Mouse (Mus musculus) forebrain, embryonic 10.5 days (tissue): ENCODE data around the gene Rgr. TPM values are rescaled to one million over a fixed set of nuclear protein-coding genes. Genes with fewer than 3 reads are reported as not detected.
"Not testable (repeated sequence)": the region's sequence is repeated elsewhere in the genome, so short reads cannot be mapped to it uniquely, and the experiment has no call there.

Source experiments
- DNase-seq: peaks from one replicate; pipeline ENCODE4 v3.0.0-alpha.2; 2017; ENCODE audit warnings: low spot score; ENCODE audit errors: extremely low spot score
- H3K27ac ChIP-seq: fragments of 300-500 bp; sonication (generic); 2 replicates; pipeline ENCODE4 v1.5.1; 2016; ENCODE audit warnings: mild to moderate bottlenecking
- H3K27me3 ChIP-seq: fragments of 300-500 bp; sonication (generic); 2 replicates; pipeline ENCODE4 v1.6.1; 2016; ENCODE audit warnings: mild to moderate bottlenecking; ENCODE audit not compliant: poor library complexity, severe bottlenecking
- H3K36me3 ChIP-seq: fragments of 300-500 bp; sonication (generic); replicated peaks from 2 replicates; pipeline ENCODE4 v1.6.1; 2016; ENCODE audit warnings: mild to moderate bottlenecking, moderate library complexity
- H3K4me1 ChIP-seq: fragments of 300-500 bp; sonication (generic); 2 replicates; pipeline ENCODE4 v1.6.1; 2016
- H3K4me3 ChIP-seq: fragments of 300-500 bp; sonication (generic); 2 replicates; pipeline ENCODE4 v1.5.1; 2016; ENCODE audit warnings: mild to moderate bottlenecking, moderate library complexity
- H3K9me3 ChIP-seq: fragments of 300-500 bp; sonication (generic); 2 replicates; pipeline ENCODE4 v1.6.1; 2016; ENCODE audit warnings: mild to moderate bottlenecking, moderate library complexity
- WGBS: fragments of 180-500 bp; shearing (Covaris S2); methylation state at CpG from one replicate; pipeline ENCODE4 v1.1.7; 2016; 5-methylcytosine and 5-hydroxymethylcytosine counted together
- polyA plus RNA-seq: library from polyadenylated mRNA; unstranded; fragments of >200 nt; fragmentation: Nextera tagmentation; extraction: Ambion mirVana; gene quantifications from 2 replicates; pipeline ENCODE4 v1.2.1, GENCODE M21; 2016

The Rgr gene
- polyA plus RNA-seq, 1 experiment from 2014 or later = not detected

DNA sequence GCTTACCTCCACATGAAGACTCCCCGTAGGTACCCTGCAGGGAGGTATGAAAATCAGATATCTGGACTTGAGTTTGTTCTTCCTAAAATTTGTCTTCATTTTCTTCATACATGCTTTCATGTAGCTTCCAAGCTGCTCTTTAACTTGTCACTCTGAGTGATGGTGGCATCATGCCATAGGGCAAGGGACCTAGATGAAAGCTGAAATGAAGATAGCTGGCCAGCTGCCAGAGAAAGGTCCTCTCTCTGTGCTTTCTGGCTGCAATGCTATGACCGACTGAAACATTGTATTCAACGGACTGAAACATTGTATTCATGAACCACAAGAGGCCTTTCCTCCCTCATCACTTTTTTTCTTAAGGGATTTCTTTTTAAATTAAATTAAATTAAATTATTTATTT lies 20.2 kb downstream of the Rgr start:
- WGBS = 92% methylated on average over 3 of the region's 3 CpGs
- Histone ChIP-seq H3K4me3 (no peak overlapping the region), H3K27ac (no peak overlapping the region), H3K27me3 (no peaks in the 10 kb centered on the region), H3K4me1 (no peaks in the 10 kb centered on the region), H3K36me3 (no peaks in the 10 kb centered on the region), H3K9me3 (no peaks in the 10 kb centered on the region)
- DNase-seq = no peak

DNA sequence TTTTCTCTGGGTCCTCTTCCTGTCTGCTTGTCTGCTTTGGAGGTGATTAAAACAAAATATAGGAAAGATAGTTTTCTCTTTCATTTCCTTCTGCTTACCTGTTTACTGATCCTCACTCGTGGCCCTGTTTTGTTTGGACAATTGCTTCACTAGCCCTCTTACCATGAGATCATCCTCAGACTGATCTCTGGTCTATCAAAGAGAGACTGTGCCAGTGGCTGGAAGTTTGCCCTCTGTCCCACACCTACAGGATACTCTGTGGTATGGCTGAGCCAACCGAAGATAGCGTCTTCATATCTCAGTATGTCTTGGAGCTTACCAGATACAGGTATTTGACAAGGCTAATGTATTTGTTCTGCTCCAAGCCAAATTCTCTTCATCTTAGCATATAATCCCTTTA lies 20.8 kb downstream of the Rgr start:
- no peaks in the 10 kb centered on the region for H3K4me1 ChIP-seq
- no peak overlapping the region for H3K27ac ChIP-seq
- WGBS = 96% methylated on average over 3 of the region's 3 CpGs
- no peak for DNase-seq
- H3K36me3 ChIP-seq = no peaks in the 10 kb centered on the region
- no peaks in the 10 kb centered on the region for H3K9me3 ChIP-seq
- H3K27me3 ChIP-seq = no peaks in the 10 kb centered on the region
- H3K4me3 ChIP-seq = no peak overlapping the region

DNA sequence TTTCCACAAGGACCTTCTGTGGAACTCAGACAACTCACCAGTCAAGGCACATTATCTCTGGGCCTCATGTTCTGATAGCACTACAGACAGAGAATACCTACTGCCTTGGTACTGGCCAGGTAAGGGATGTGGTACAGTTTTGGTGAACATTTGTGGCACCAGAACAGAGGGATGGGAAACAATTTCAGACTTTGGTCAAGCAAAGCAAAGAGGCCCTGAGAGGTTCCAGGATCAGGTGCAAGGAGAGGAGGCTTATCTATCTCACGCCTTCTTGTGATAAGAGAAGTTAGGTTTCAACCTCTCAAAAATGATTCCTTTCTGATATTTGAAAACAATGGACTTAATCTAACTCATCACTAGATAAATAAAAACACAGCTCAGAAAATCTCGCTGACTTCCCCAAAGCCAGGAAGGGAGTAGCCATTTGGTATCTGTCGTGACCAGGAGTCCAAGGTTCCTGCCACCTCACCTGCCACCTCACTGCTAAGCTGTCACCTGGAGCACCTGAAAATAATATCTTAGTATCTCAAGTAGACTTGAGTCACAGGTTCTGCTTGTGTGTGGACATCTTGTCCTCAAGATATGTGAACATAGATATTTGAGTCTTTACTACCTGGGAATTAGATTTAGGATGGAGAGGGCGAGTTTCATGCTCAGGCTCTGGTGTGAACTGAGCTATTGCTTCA lies 21.4 kb downstream of the Rgr start:
- 87% methylated on average over 4 of the region's 4 CpGs for WGBS
- no peak for DNase-seq
- Histone ChIP-seq H3K4me3 (no peak overlapping the region), H3K4me1 (no peaks in the 10 kb centered on the region), H3K36me3 (no peaks in the 10 kb centered on the region), H3K27ac (no peak overlapping the region), H3K9me3 (no peaks in the 10 kb centered on the region), H3K27me3 (no peaks in the 10 kb centered on the region)

DNA sequence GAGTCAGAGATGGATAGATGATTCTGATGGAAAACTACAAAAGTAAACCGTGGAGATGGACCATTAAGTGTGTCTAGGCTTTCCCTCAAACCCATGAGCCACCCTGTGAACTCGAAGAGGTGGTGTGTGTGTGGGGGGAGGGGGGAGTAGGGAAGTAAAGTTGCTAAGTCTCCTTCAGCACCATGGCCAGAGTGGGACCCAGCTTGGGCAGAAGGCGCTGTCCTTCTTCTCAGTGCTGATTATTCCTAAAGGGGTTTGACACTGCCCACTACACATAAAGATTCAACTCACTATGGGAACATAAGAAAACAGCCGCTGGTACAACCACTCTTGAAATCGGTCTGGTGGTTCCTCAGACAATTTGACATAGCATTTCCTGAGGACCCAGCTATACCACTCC lies 32.9 kb downstream of the Rgr start:
- Histone ChIP-seq H3K4me3 (no peak overlapping the region), H3K36me3 (no peaks in the 10 kb centered on the region), H3K27me3 (no peaks in the 10 kb centered on the region), H3K9me3 (no peaks in the 10 kb centered on the region), H3K4me1 (no peaks in the 10 kb centered on the region), H3K27ac (no peak overlapping the region)
- DNase-seq = no peak
- 38% methylated on average over 5 of the region's 5 CpGs for WGBS

DNA sequence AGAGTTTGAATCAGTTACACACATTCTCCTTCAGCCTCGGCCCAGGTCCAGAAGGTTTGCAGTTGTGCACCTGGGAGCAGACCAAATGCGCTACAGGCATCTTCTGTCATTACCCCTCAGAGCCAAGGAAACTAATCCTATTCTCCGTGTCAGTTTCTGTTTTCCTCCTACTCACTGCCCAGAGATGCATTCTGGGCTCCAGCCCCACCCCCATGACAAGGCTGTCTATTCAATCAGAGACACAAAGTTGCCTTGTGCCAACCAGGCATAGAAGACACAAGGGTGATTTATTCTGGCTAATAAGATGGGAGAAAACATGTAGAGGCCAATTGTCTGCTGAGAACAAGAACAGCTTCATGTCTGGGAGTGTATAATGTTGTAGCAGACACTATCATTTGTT lies 35.1 kb downstream of the Rgr start:
- Histone ChIP-seq H3K4me3 (no peak overlapping the region), H3K4me1 (no peaks in the 10 kb centered on the region), H3K9me3 (no peaks in the 10 kb centered on the region), H3K36me3 (no peaks in the 10 kb centered on the region), H3K27ac (no peak overlapping the region), H3K27me3 (no peaks in the 10 kb centered on the region)
- DNase-seq = no peak
- 52% methylated on average over 3 of the region's 3 CpGs for WGBS

DNA sequence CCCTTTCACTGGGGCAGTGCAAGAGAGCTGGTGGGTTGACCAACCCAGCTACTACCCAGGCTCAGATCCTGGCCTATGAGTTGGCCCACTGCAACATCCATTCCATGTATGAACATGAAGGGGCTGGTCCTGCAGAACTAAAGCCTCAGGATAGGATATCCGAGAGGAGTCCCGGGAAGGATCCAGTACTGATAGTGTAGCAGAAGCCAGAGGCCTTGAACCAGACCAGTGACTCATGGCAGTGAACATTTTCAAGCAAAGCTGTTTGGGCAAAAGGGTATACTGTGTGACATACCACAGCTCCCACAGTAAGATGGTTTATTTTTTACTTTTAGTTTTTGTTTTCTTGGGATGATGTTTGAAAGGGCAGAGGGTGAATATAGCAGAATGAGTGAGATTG lies 39.1 kb downstream of the Rgr start:
- WGBS = 84% methylated on average over 2 of the region's 2 CpGs
- H3K9me3 ChIP-seq = no peaks in the 10 kb centered on the region

DNA sequence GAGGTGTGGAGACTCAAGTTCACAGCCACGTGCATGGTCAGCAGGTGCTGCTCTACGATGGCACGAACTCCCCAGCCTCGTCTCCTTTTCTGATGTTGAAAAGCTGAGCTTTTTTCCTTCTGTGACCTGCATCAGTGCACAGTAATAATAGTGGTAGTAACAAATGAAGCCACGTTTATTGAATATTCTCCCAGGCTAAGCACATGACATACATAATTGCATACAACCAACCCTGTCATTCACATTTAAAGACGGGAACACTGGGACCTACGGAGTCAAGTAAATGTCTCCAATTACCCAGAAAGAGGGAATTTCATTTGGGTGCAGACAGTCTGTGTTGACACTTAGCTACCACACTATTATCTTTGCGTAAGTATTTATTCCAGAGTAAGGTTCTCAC lies 42.3 kb downstream of the Rgr start:
- peaks cover 24% of the 10 kb centered on the region for H3K4me1 ChIP-seq
- no peak for DNase-seq
- H3K27ac ChIP-seq = no peak overlapping the region
- no peaks in the 10 kb centered on the region for H3K9me3 ChIP-seq
- no peak overlapping the region for H3K4me3 ChIP-seq
- no peaks in the 10 kb centered on the region for H3K27me3 ChIP-seq
- no peaks in the 10 kb centered on the region for H3K36me3 ChIP-seq
- whole genome bisulfite sequencing = 80% methylated on average over 8 of the region's 8 CpGs

More for the DNA sequence above, 39.1 kb downstream of the Rgr start:
- no peak overlapping the region for H3K27ac ChIP-seq
- H3K36me3 ChIP-seq = no peaks in the 10 kb centered on the region
- H3K4me1 ChIP-seq = peaks cover 24% of the 10 kb centered on the region
- no peaks in the 10 kb centered on the region for H3K27me3 ChIP-seq
- H3K4me3 ChIP-seq = no peak overlapping the region
- DNase-seq = no peak

DNA sequence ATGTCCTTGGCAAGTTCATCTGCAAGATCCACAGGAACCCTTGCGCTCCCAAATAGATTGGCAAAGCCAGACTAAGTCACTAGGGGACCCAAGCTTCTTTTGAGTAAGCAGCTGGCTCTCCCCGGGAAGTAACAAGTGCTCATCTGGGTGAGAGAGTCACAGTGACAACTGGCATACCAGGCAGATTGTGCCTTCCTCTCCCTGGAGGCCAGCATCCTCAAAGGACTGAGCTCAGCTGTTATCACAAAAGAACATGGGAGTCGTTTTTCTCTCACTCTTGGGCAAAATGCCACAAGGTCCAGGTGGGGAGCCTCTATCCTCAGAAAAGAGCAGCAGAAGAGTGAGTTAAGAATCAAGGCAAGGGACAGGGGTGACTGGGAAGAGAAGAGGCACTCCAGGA lies 42.9 kb downstream of the Rgr start:
- H3K27me3 ChIP-seq = no peaks in the 10 kb centered on the region
- no peak overlapping the region for H3K4me3 ChIP-seq
- no peaks in the 10 kb centered on the region for H3K9me3 ChIP-seq
- H3K36me3 ChIP-seq = no peaks in the 10 kb centered on the region
- no peak overlapping the region for H3K27ac ChIP-seq
- 32% methylated on average over 3 of the region's 3 CpGs for WGBS
- H3K4me1 ChIP-seq = peaks cover 24% of the 10 kb centered on the region
- no peak for DNase-seq

DNA sequence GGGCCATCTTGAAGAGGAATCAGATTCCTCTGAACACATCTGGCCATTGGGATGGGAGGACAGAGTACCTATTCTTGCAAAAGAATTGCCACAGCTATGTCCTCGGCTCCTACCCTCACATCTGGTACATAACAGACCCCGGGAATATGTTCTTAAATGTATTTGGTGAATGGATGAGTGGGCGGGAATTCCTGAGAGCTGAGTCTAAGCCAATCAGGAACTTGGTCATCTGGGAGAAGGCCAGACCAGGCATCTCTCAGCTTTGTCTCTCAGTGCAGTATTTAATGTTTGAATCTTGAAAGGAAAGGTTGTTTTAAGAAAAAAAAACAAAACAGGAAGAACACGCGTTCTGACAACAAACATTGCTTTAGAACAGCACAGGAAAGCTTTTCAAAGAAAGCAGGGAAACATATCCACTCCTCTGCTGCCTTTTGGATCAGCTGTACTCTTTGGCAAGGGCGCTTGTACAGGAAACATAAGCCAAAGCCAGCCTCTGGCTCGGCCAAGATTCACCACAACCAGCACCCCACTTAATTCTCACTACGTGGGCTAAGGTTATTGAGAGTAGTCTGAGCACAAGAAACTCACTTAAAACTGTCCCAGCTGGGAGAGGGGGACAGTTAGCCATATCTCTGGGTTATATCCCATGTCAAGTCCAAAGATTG lies 45.2 kb downstream of the Rgr start:
- Histone ChIP-seq H3K4me3 (no peak overlapping the region), H3K36me3 (no peaks in the 10 kb centered on the region), H3K9me3 (no peaks in the 10 kb centered on the region), H3K27me3 (no peaks in the 10 kb centered on the region), H3K4me1 (peaks cover 24% of the 10 kb centered on the region), H3K27ac (no peak overlapping the region)
- no peak for DNase-seq
- WGBS = 89% methylated on average over 8 of the region's 8 CpGs

DNA sequence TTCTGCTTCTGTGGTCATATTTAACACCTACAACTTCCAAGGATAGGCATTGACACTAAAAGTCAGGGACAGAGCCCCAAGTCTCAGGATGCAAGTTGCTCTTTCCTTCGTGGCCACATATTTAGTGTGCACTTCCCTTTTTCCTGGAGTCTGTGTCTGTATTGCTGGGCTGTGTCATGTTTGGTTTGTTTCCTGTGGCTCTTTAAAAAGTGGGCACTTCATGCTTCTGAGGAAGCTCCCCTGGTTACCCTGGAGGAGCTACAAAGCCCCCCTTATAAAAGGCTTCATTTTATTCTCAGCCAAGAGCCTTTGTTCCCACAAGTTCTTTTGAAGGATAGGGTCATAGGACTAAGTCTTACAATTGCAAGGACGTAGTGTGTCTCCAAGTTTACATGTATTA lies 45.9 kb downstream of the Rgr start:
- Histone ChIP-seq H3K36me3 (no peaks in the 10 kb centered on the region), H3K9me3 (no peaks in the 10 kb centered on the region), H3K27me3 (no peaks in the 10 kb centered on the region), H3K4me3 (no peak overlapping the region), H3K27ac (no peak overlapping the region), H3K4me1 (peaks cover 23% of the 10 kb centered on the region)
- DNase-seq = no peak
- WGBS = 71% methylated on average over 2 of the region's 2 CpGs

DNA sequence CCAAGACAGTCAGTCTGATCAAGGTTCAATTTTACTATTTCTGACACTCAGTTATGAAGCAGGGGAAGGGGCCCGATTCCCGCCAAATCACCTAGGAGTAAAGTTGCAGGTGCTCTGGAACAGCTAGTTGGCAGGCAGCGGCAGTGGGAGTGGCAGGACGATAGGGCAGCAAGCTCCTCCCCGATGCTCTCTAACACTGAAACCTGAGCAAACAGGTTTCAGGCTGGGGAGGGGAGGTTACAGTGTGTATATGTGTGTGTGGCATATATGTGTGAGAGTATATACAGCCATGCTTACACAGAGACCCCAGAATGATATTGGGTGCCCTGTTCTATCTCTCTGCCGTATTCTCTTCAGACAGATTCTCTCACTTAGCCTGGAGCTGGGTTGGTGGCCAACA lies 48.0 kb downstream of the Rgr start:
- H3K27ac ChIP-seq, H3K36me3 ChIP-seq, H3K4me1 ChIP-seq, H3K27me3 ChIP-seq, H3K9me3 ChIP-seq, H3K4me3 ChIP-seq, DNase-seq: not testable (repeated sequence)
- 75% methylated on average over 6 of the region's 6 CpGs for WGBS

DNA sequence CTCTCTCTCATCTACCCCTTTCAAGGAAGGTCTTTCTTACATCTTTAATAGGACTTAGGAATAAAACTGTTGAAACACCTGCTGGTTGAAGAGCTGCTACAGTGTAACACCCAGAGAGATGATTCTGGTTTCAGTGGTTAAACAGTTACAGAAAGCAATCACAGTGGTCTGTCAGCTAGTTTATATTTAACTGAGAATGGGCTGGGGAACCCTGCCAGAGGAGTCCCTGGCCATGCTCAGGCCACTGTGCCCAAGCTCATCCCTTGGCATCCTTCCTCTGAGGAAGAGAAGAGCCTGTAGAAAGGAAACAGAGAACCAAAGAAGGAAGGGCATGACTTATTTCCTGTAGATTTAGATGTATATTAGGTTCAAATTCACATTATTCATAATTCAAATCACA lies 59.0 kb downstream of the Rgr start:
- no peak overlapping the region for H3K27ac ChIP-seq
- H3K4me3 ChIP-seq = no peak overlapping the region
- H3K27me3 ChIP-seq = no peaks in the 10 kb centered on the region
- no peaks in the 10 kb centered on the region for H3K9me3 ChIP-seq
- H3K36me3 ChIP-seq = no peaks in the 10 kb centered on the region
- no peak for DNase-seq
- H3K4me1 ChIP-seq = no peaks in the 10 kb centered on the region

DNA sequence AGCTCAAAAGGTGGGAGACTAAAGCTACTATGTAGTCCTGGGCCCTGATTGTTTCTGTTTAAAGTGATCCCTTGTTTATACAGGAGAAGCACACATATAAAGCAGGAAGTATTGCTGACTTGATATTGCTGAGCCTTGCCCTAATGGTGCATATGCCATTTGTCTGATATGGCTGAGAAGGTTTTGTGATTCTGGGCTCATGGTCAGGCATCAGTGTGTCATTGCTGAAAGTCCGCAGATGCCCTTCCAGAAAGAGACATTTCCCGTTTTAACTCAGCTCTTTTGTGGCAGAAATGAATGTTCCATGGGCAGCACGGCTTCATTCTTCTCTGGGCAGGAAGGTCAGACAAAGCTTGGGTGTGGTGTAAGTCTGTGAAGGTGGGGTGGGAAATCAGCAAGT lies 63.1 kb downstream of the Rgr start:
- DNase-seq = no peak
- no peak overlapping the region for H3K27ac ChIP-seq
- no peaks in the 10 kb centered on the region for H3K36me3 ChIP-seq
- H3K4me3 ChIP-seq = no peak overlapping the region
- no peaks in the 10 kb centered on the region for H3K9me3 ChIP-seq
- no peaks in the 10 kb centered on the region for H3K27me3 ChIP-seq
- WGBS = 83% methylated on average over 3 of the region's 3 CpGs
- H3K4me1 ChIP-seq = no peaks in the 10 kb centered on the region
